1 mouse cellular context compared by ENCODE assay signal in the genomic region with DNA sequence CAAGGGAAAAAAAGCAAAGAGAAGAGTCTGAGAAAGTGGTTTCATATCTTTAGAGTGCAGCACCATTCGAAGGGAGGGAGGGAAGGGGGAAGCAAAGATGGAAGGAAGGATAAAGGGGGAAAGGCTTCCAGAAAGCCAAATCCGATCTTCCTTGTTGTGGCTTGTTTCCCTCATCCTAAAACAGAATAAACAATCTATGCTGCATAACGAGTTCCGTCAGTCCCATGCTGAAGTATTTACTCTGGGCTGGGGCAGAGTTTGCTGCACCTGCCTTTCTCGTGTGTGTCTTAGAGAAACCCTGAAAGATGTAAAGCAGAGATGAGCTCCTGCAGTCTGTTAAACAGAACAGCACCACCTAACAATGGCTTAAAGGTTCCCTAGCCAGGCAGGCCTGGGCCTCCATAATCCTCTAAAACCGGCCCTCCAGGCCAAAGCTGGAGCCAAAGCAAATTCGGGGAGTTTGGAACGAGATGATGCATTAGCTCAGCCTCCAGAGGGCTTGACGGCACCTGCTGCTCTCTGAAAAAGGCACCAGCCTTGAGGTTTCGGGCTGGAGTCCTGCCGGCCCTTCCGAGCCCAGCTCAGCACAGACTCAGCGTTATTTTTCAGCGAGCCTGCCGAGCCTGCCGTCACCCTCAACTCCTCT.
A peak's percentile ranks its signal among the peaks of the same experiment; 100 is the strongest.
TF ChIP-seq lines count a peak whose summit lies in the region.

No protein-coding gene starts in this region.

TF ChIP-seq in MEL, 35 proteins besides CTCF, POLR2A, EP300 and RAD21 (continued from another document):
- TF ChIP-seq E2F4 (IDR thresholded peaks at IDR 0.05; ENCODE audit: borderline replicate concordance, low read depth, low read length) (no peak), TCF12 (IDR thresholded peaks at IDR 0.05; ENCODE audit: low read depth, low read length) (peak; percentile 89), GATA1 (IDR thresholded peaks at IDR 0.05; ENCODE audit: low read depth, low read length) (peak; percentile 83), NELFE (IDR thresholded peaks at IDR 0.05; ENCODE audit: low read depth, low read length) (no peak), ETS1 (IDR thresholded peaks at IDR 0.05; ENCODE audit: low read depth, low read length) (no peak), MYC (IDR thresholded peaks at IDR 0.05; ENCODE audit: low read depth, low read length) (no peak), KAT2A (conservative IDR thresholded peaks at IDR 0.05; ENCODE audit: low read depth, low read length) (no peak), MAFK (IDR thresholded peaks at IDR 0.05; ENCODE audit: borderline replicate concordance, low read depth, low read length) (no peak), ELF1 (IDR thresholded peaks at IDR 0.05; ENCODE audit: low read depth, low read length) (no peak), USF2 (IDR thresholded peaks at IDR 0.05; ENCODE audit: borderline replicate concordance in 1 of 2, insufficient read depth in 1 of 2, low read depth in 1 of 2, low read length in 2 of 2) (no peak), TAL1 (IDR thresholded peaks at IDR 0.05; ENCODE audit: low read length) (peak; percentile 85)
TF ChIP-seq in MEL: peak in this region for 7.
